Mouse (Mus musculus): Measurements from ENCODE around the gene Zmpste24. TPM values are rescaled to one million over a fixed set of nuclear protein-coding genes. Genes with fewer than 3 reads are reported as not detected.

The Zmpste24 gene
- polyA plus RNA-seq, 1 experiment from 2014 or later: 27.9 TPM

DNA sequence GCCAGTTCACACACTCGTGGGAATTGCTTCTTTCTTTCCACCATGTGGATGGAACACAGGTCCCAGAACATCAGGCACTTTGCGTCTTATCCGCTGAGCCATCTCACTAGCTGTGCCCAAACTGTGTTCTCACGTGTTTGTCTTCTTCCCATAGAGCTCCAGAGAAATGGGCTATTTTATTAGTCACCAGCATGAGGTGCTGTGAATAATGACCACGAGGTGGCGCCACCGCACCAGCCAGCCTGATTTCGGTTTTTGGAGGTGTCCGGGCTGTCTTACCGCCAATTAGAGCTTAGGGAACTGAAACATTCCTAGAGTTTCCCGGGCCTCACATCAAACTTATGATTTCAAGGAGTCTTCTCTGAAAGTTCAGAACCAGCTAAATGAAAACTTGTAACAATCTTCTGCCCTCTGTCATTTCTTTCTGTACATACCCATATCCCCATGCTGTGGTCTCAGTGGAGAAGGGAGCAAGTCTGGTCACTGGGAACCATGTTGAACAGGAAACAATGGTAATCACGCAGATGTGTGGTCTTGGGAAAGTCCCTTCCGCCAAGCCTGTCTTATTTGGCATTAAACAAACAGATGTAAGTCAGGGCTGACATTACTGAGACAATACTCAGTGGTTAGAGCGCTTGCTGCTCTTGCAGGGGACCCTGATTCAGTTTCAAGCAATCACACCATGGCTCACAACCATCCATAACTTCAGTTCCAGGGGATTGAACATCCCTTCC, 69.2 kb downstream of the Zmpste24 start:
- no peak overlapping the region for H3K4me2 ChIP-seq
- no peaks in the 10 kb centered on the region for H3K9me3 ChIP-seq
- no peak overlapping the region for H3K4me3 ChIP-seq
- no peak overlapping the region for H3K27ac ChIP-seq
- ATAC-seq (ENCODE audit: insufficient number of reproducible peaks, low FRiP score, low TSS enrichment, low read depth): no peak
- H3K9ac ChIP-seq: no peak overlapping the region
- no peaks in the 10 kb centered on the region for H3K4me1 ChIP-seq
- no peaks in the 10 kb centered on the region for H3K27me3 ChIP-seq
- no peaks in the 10 kb centered on the region for H3K36me3 ChIP-seq
- WGBS: 30% methylated on average over 14 of the region's 14 CpGs

DNA sequence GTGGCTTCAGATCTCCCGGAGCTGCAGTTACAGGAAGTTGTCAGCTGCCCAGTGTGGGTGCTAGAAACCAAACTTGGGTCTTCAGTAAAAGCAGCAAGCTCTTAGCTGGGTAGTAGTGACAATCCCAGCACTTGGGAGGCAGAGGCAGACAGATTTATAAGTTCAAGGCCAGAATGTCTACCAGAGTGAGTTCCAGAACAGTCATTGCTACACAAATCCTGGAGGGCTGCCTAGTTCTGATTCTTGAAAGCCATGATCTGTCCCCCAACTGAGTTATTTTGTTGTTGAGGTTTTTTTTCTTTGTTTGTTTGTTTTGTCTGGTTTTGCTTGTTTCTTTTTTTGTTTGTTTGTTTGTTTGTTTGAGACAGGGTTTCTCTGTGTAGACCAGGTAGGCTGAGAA, 69.9 kb downstream of the Zmpste24 start:
- H3K36me3 ChIP-seq: no peaks in the 10 kb centered on the region
- 64% methylated on average over 1 of the region's 1 CpGs for WGBS
- no peak overlapping the region for H3K4me2 ChIP-seq
- no peaks in the 10 kb centered on the region for H3K4me1 ChIP-seq
- no peak for ATAC-seq (ENCODE audit: insufficient number of reproducible peaks, low FRiP score, low TSS enrichment, low read depth)
- H3K27ac ChIP-seq: no peak overlapping the region
- no peak overlapping the region for H3K4me3 ChIP-seq
- H3K9ac ChIP-seq: no peak overlapping the region
- H3K27me3 ChIP-seq: no peaks in the 10 kb centered on the region
- no peaks in the 10 kb centered on the region for H3K9me3 ChIP-seq

DNA sequence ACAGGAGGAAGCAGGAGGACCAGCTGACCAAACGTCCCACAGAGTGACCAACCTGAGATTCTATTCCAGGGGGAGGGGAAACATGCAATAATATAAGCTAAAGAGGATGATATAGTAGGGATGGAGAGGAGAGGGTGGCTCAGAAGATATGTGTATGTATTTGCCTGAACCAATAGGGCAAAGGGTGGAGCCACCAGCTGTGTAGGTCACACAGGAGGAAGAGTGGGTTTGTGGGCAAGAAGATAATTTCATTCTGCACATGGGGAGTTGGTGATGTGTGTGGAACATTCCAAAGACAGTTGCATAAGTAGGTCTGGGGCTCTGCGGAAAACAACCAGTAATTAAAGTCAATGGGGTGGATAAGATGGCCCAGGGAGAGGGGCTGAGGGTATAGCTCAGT, 72.4 kb downstream of the Zmpste24 start:
- Histone ChIP-seq H3K27ac (no peak overlapping the region), H3K4me3 (no peak overlapping the region), H3K4me2 (no peak overlapping the region), H3K9me3 (no peaks in the 10 kb centered on the region), H3K36me3 (no peaks in the 10 kb centered on the region), H3K9ac (no peak overlapping the region), H3K27me3 (no peaks in the 10 kb centered on the region), H3K4me1 (no peaks in the 10 kb centered on the region)
- WGBS: 62% methylated on average over 2 of the region's 2 CpGs
- no peak for ATAC-seq (ENCODE audit: insufficient number of reproducible peaks, low FRiP score, low TSS enrichment, low read depth)

DNA sequence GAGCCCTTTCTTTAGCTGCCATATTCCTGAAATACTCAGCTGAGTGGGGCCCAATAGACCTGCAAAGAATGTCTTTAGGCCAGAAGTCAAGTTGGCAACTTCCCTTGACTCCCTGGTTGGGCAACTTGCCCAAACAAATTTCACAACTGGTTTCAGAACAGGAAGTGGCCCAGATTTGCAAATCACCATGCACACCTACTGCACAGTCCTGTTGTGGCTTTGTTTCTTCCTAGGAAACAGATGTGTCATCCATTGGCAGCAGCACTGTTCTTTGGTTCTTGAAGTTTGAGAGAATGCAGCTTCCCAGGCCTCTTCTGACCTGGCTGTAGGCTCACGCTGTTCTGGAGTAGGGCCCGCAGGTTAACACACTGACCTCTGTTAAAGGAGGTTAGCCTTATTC, 74.1 kb downstream of the Zmpste24 start:
- H3K4me2 ChIP-seq: no peak overlapping the region
- no peaks in the 10 kb centered on the region for H3K9me3 ChIP-seq
- H3K4me3 ChIP-seq: no peak overlapping the region
- no peak for ATAC-seq (ENCODE audit: insufficient number of reproducible peaks, low FRiP score, low TSS enrichment, low read depth)
- H3K27ac ChIP-seq: no peak overlapping the region
- 90% methylated on average over 2 of the region's 2 CpGs for WGBS
- no peaks in the 10 kb centered on the region for H3K27me3 ChIP-seq
- H3K9ac ChIP-seq: no peak overlapping the region
- H3K4me1 ChIP-seq: no peaks in the 10 kb centered on the region
- H3K36me3 ChIP-seq: no peaks in the 10 kb centered on the region

DNA sequence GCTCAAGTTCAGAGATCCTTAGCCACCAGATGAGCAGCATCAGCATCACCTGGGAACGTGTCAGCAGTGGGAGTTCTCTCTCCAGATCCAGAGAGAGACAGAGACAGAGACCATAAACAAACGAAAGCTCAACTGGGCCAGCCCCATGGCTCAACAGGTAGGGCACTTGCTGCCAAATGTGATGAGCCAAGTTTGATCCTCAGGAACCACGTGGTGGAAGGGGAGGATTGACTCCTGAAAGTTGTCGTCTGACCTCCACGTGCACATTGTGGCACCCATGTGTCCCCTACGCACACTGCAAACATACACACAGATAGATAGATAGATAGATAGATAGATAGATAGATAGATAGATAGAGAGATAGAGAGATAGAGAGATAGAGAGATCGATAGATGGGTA, 74.6 kb downstream of the Zmpste24 start:
- Histone ChIP-seq H3K36me3 (no peaks in the 10 kb centered on the region), H3K27ac (no peak overlapping the region), H3K9me3 (no peaks in the 10 kb centered on the region), H3K27me3 (no peaks in the 10 kb centered on the region), H3K9ac (no peak overlapping the region), H3K4me1 (no peaks in the 10 kb centered on the region), H3K4me3 (no peak overlapping the region), H3K4me2 (no peak overlapping the region)
- ATAC-seq (ENCODE audit: insufficient number of reproducible peaks, low FRiP score, low TSS enrichment, low read depth): no peak
- WGBS: 77% methylated on average over 7 of the region's 7 CpGs

DNA sequence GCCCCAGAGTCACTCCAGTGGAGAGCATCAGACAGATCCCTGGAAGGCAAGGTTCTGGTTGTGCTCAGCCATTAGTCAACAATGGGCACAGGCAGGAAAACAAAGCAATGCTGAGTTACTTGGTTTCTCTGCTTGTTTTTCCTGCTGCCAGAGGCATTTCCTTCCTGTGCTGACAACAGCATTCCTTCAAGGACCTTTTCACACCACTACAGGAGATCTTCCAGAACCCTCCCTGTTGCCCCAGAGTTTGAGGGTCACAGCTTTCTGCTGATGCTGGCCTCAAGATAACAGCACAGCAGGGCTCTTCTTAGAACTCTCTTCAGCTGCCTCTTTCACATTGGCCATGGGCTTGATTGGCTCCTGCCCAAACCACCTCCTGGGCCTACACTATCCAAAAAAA, 76.1 kb downstream of the Zmpste24 start:
- H3K36me3 ChIP-seq: no peaks in the 10 kb centered on the region
- H3K9ac ChIP-seq: no peak overlapping the region
- no peak overlapping the region for H3K4me2 ChIP-seq
- H3K4me3 ChIP-seq: no peak overlapping the region
- no peak for ATAC-seq (ENCODE audit: insufficient number of reproducible peaks, low FRiP score, low TSS enrichment, low read depth)
- H3K27ac ChIP-seq: no peak overlapping the region
- H3K9me3 ChIP-seq: no peaks in the 10 kb centered on the region
- no peaks in the 10 kb centered on the region for H3K4me1 ChIP-seq
- H3K27me3 ChIP-seq: no peaks in the 10 kb centered on the region

DNA sequence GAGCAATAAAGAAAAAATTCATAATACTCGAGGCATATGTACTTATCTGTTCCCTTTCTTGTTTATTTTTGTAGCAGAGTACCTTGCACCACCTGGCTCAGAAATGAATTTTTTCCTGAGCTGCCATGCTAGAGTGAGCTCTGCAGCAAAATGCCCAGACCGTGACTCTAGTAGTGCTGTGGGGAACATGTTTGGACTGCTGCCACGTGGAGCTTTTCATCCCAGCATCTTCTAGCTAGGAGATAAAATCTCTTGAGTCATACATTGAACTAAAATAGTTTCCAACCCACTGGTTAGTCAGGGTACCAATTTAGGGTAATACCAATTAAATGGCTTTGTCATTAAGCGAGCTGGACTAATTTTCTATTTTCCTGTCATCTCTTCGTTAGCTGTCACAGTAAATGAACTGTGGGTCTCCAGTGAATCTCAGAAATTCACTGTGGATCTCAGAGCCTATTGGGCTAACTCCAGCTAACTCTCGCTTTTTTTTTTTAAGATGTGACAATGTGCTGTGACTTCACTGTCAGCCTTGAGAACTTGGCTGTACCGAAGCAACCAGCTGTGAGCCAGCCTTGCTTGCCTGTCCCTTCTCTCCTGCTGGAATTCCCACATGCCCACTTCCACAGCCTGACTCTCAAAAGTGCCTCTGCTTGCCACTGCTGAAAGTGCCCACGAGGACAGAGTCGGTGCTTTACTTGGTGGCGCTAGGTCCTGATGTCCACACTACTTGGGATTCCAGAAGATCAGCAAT, 77.8 kb downstream of the Zmpste24 start:
- H3K36me3 ChIP-seq: no peaks in the 10 kb centered on the region
- WGBS: 71% methylated on average over 10 of the region's 10 CpGs
- H3K9ac ChIP-seq: no peak overlapping the region
- H3K4me2 ChIP-seq: no peak overlapping the region
- ATAC-seq (ENCODE audit: insufficient number of reproducible peaks, low FRiP score, low TSS enrichment, low read depth): no peak
- no peaks in the 10 kb centered on the region for H3K9me3 ChIP-seq
- H3K27ac ChIP-seq: no peak overlapping the region
- no peak overlapping the region for H3K4me3 ChIP-seq
- H3K4me1 ChIP-seq: peaks cover 7% of the 10 kb centered on the region
- no peaks in the 10 kb centered on the region for H3K27me3 ChIP-seq

DNA sequence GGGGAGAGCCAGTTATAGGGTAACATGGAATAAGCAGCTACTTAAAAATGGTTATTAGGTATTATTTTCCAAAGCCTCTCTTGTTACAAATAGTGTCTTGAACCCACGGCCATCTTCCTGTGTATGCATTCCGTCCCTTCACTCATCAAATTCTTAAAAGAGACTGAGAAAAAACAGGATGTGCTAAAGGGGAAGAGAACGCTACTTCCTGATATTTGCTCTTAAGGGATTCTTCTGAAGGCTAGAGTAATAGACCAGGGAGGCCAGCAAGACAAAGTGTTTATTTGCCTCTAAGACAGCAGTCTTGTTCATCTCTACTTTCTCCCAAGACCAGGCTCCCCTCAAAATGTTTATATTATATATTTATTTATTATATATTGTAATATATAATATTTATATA, 79.8 kb downstream of the Zmpste24 start:
- Histone ChIP-seq H3K9ac (no peak overlapping the region), H3K27me3 (no peaks in the 10 kb centered on the region), H3K4me1 (peaks cover 7% of the 10 kb centered on the region), H3K4me3 (no peak overlapping the region), H3K4me2 (no peak overlapping the region), H3K9me3 (no peaks in the 10 kb centered on the region), H3K36me3 (no peaks in the 10 kb centered on the region), H3K27ac (no peak overlapping the region)
- WGBS: 83% methylated on average over 3 of the region's 3 CpGs
- ATAC-seq (ENCODE audit: insufficient number of reproducible peaks, low FRiP score, low TSS enrichment, low read depth): no peak

DNA sequence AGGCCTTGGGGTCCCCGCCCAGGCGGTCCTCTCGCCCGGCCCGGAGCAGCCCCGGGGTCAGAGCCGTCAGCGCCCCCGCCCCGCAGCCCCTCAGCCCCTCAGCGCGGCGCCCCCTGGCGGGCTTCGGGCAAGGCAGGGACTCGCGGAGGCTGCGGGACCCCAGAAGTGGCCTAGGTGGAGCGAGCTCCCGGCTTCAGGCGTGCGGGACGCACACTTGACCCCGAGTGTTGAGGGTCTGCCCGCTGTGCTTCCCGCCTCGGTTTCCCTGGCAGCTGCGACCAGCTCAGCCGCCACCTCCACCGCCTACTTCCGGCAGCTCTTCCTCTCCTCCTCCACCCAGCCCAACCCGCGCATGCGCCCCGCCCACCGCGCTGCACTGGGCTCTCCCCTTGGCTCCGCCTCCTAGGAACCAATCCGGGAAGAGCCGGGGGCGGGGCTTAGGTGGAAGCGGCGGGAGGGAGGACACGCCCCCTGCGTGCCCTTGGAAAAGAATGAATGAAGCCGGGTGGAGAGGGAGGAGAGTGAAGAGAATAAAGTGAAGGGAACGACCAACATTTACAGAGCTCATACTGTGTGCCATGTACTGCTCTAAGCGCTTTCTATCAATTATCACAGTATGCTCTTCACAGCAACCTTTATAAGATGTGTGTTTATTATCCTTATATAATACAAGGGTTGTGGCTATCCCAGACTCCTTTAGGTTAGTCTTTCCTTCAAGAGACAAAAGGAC, 80.9 kb downstream of the Zmpste24 start, which contains the start of gene Smap2:
Gene Smap2 (minus strand): TSS at position 320 of the 730 bp plus-strand sequence.
- Histone ChIP-seq H3K4me1 (peaks cover 7% of the 10 kb centered on the region), H3K36me3 (no peaks in the 10 kb centered on the region), H3K4me2 (peak within 1 kb of the TSS; percentile 90), H3K27me3 (no peaks in the 10 kb centered on the region), H3K4me3 (peak within 1 kb of the TSS; percentile 96), H3K9ac (peak within 1 kb of the TSS; percentile 90), H3K27ac (peak within 1 kb of the TSS; percentile 77), H3K9me3 (no peaks in the 10 kb centered on the region)
- 0% methylated on average over 47 of the region's 48 CpGs for WGBS
- peak; percentile 95 for ATAC-seq (ENCODE audit: insufficient number of reproducible peaks, low FRiP score, low TSS enrichment, low read depth)

DNA sequence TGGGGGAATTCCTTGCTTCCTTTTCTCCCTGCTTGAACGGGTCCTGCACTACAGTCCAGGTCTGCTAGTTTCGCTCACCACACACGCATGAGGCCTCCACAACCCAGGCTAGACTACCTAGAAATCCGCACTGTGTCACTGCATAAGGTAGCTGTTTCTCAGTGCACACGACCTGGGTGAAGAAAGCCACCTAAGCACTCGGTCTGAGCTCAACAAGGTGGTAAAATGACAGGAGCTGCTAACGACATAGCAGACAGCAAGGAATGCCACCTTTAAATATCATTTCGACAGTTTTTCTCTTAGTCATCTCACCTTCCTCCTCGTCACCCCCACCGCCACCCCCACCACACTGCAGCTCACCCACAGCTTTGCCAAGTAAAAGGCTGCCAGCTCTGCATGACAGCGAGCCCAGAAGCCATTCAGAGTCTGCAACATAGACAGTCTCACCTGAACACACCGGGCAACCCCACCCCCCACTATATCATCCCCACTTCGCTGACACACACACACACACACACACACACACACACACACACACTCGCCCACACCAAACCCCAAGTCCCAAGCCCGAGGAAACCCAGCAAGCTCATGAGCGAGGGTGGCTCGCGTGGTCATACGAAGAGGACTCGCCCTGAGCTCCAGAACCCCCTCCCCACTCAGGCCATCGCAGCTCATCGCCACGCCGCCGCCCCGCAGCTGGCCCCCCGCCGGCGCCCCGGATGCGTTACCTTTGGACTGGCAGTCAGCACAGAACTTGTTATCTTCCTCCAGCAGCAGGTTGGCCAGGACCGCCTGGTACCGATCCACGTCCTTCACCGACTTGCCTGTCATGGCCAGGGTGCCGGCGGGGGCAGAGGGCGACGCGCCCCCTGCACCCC, 81.8 kb downstream of the Zmpste24 start:
- WGBS: 5% methylated on average over 40 of the region's 40 CpGs
- Histone ChIP-seq H3K9me3 (no peaks in the 10 kb centered on the region), H3K27ac (peak overlapping the region; percentile 77), H3K9ac (peak overlapping the region; percentile 90), H3K27me3 (no peaks in the 10 kb centered on the region), H3K4me2 (peak overlapping the region; percentile 90), H3K4me1 (peaks cover 11% of the 10 kb centered on the region), H3K36me3 (no peaks in the 10 kb centered on the region), H3K4me3 (peak overlapping the region; percentile 96)
- peak; percentile 32; the same call in 1 of the 2 replicates for ATAC-seq (ENCODE audit: insufficient number of reproducible peaks, low FRiP score, low TSS enrichment, low read depth)

DNA sequence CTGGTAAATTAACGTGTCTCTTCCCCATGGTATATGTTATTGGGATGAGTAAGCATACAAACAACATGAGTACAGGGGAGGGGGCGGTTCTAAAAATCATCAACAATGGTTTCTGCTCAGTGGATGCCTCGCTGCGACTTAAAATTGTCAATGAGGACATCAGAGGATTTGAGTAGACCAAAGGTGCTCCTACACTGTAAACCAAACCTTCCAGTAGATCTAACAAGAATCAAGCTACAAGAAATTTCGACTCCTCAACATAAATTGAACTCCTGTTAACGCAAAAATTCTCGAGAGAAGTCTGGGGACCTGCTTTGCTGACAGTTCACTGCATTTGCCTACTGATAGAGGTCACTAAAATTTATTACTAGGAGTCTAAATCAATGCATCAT, 82.8 kb downstream of the Zmpste24 start:
- Histone ChIP-seq H3K9ac (no peak overlapping the region), H3K27ac (no peak overlapping the region), H3K9me3 (no peaks in the 10 kb centered on the region), H3K4me1 (peaks cover 15% of the 10 kb centered on the region), H3K4me2 (no peak overlapping the region), H3K4me3 (no peak overlapping the region), H3K27me3 (no peaks in the 10 kb centered on the region), H3K36me3 (no peaks in the 10 kb centered on the region)
- ATAC-seq (ENCODE audit: insufficient number of reproducible peaks, low FRiP score, low TSS enrichment, low read depth): no peak
- 79% methylated on average over 7 of the region's 7 CpGs for WGBS

All from limb, embryonic 15.5 days (tissue).